Mouse (Mus musculus) ES-Bruce4 (cell line): ENCODE measurements around the gene Nsd1. TPM values are rescaled to one million over a fixed set of nuclear protein-coding genes. Genes with fewer than 3 reads are reported as not detected.

Experiments used
- H3K27ac ChIP-seq: 2 replicates; pipeline ENCODE4 v1.5.1; 2012; ENCODE audit warnings: low read length, inconsistent platforms; ENCODE audit not compliant: insufficient read depth
- H3K27me3 ChIP-seq: 2 replicates; pipeline ENCODE4 v1.6.1; 2012; ENCODE audit warnings: mild to moderate bottlenecking, low read length, inconsistent platforms; ENCODE audit not compliant: control insufficient read depth, poor library complexity, insufficient read depth, severe bottlenecking
- H3K36me3 ChIP-seq: 2 replicates; pipeline ENCODE4 v1.6.1; 2012; ENCODE audit warnings: inconsistent platforms, mild to moderate bottlenecking, low read length, moderate library complexity; ENCODE audit not compliant: control insufficient read depth, poor library complexity, insufficient read depth, severe bottlenecking
- H3K4me1 ChIP-seq: one replicate; pipeline ENCODE4 v1.8.1; 2011; ENCODE audit warnings: low read length; ENCODE audit not compliant: control insufficient read depth, insufficient read depth
- H3K4me3 ChIP-seq: 2 replicates; pipeline ENCODE4 v1.5.1; 2011; ENCODE audit warnings: low read depth, mild to moderate bottlenecking, low read length
- H3K9ac ChIP-seq: 2 replicates; pipeline ENCODE4 v1.6.1; 2012; ENCODE audit warnings: low read depth, mild to moderate bottlenecking, inconsistent platforms; ENCODE audit not compliant: poor library complexity, severe bottlenecking
- H3K9me3 ChIP-seq: replicated peaks from 2 replicates; pipeline ENCODE4 v1.6.1; 2012; ENCODE audit warnings: mild to moderate bottlenecking, low read length, inconsistent platforms; ENCODE audit not compliant: control insufficient read depth, poor library complexity, insufficient read depth, severe bottlenecking
- CTCF ChIP-seq: IDR thresholded peaks from one replicate; pipeline ENCODE4 v1.8.1; 2011; ENCODE audit warnings: low read depth, low read length
- EP300 ChIP-seq: IDR thresholded peaks from 2 replicates; pipeline ENCODE4 v1.6.1; 2011; ENCODE audit warnings: low read depth, low read length; ENCODE audit not compliant: insufficient read depth
- POLR2A ChIP-seq: IDR thresholded peaks from one replicate; pipeline ENCODE4 v1.8.1; 2011; ENCODE audit warnings: low read length; ENCODE audit not compliant: insufficient read depth
- polyA plus RNA-seq: library from polyadenylated mRNA; stranded (reverse); fragments of >200 nt; gene quantifications from 2 replicates; pipeline ENCODE4 v1.2.4, GENCODE M21; 2011; ENCODE audit warnings: low read depth; ENCODE audit not compliant: missing spikeins, insufficient read depth, insufficient read length

Gene Nsd1
- polyA plus RNA-seq, 1 experiment = 162 TPM

- Histone ChIP-seq H3K27me3 (no peaks in the 10 kb centered on the region), H3K4me1 (no peaks in the 10 kb centered on the region), H3K9me3 (no peaks in the 10 kb centered on the region), H3K9ac (no peak overlapping the region), H3K27ac (no peak overlapping the region), H3K36me3 (peaks cover 59% of the 10 kb centered on the region), H3K4me3 (no peak overlapping the region)
- no peak for TF ChIP-seq POLR2A
- TF ChIP-seq CTCF = no peak
- no peak for TF ChIP-seq EP300
Observed at GRCm38 (mm10) chr13:55230701-55231100, 21.1 kb downstream of the Nsd1 start.

- Histone ChIP-seq H3K27me3 (no peaks in the 10 kb centered on the region), H3K27ac (no peak overlapping the region), H3K9me3 (no peaks in the 10 kb centered on the region), H3K36me3 (peaks cover 73% of the 10 kb centered on the region), H3K9ac (no peak overlapping the region), H3K4me1 (peaks cover 2% of the 10 kb centered on the region), H3K4me3 (no peak overlapping the region)
- TF ChIP-seq EP300 = no peak
- no peak for TF ChIP-seq CTCF
- no peak for TF ChIP-seq POLR2A
Observed at GRCm38 (mm10) chr13:55243205-55243604, 33.6 kb downstream of the Nsd1 start.

GRCm38 (mm10) chr13:55247293-55248030 lies 37.9 kb downstream of the Nsd1 start:
- Histone ChIP-seq H3K9me3 (no peaks in the 10 kb centered on the region), H3K4me1 (peaks cover 5% of the 10 kb centered on the region), H3K27me3 (no peaks in the 10 kb centered on the region), H3K9ac (peak overlapping the region; percentile 68), H3K36me3 (peaks cover 44% of the 10 kb centered on the region), H3K27ac (peak overlapping the region; percentile 91), H3K4me3 (peak overlapping the region; percentile 60)
- peak; percentile 58; the same call in 1 of the 2 replicates for TF ChIP-seq EP300
- no peak for TF ChIP-seq CTCF
- TF ChIP-seq POLR2A = no peak

GRCm38 (mm10) chr13:55249246-55249645 lies 39.7 kb downstream of the Nsd1 start:
- TF ChIP-seq EP300 (no peak), CTCF (no peak), POLR2A (no peak)
- Histone ChIP-seq H3K9ac (peak overlapping the region; percentile 68; the same call in 1 of the 2 replicates), H3K27me3 (no peaks in the 10 kb centered on the region), H3K36me3 (peaks cover 35% of the 10 kb centered on the region), H3K4me1 (peaks cover 5% of the 10 kb centered on the region), H3K4me3 (0 out of 2 replicates have a peak overlapping the region, but pooled peaks have one; percentile 2), H3K9me3 (no peaks in the 10 kb centered on the region), H3K27ac (peak overlapping the region; percentile 37)

- peaks cover 3% of the 10 kb centered on the region for H3K4me1 ChIP-seq
- H3K4me3 ChIP-seq = no peak overlapping the region
Observed at GRCm38 (mm10) chr13:55252820-55253219, 43.2 kb downstream of the Nsd1 start.

GRCm38 (mm10) chr13:55255052-55255652 lies 45.6 kb downstream of the Nsd1 start:
- no peak for TF ChIP-seq POLR2A
- TF ChIP-seq EP300 = no peak
- no peak for TF ChIP-seq CTCF
- H3K36me3 ChIP-seq = peaks cover 17% of the 10 kb centered on the region
- H3K4me1 ChIP-seq = peaks cover 3% of the 10 kb centered on the region
- H3K9ac ChIP-seq = no peak overlapping the region
- no peaks in the 10 kb centered on the region for H3K9me3 ChIP-seq
- H3K4me3 ChIP-seq = no peak overlapping the region
- H3K27ac ChIP-seq = no peak overlapping the region
- no peaks in the 10 kb centered on the region for H3K27me3 ChIP-seq

More at GRCm38 (mm10) chr13:55252820-55253219, 43.2 kb downstream of the Nsd1 start:
- H3K27me3 ChIP-seq = no peaks in the 10 kb centered on the region
- no peak overlapping the region for H3K9ac ChIP-seq
- peaks cover 9% of the 10 kb centered on the region for H3K36me3 ChIP-seq
- no peak for TF ChIP-seq EP300
- no peak for TF ChIP-seq CTCF
- no peak for TF ChIP-seq POLR2A
- no peaks in the 10 kb centered on the region for H3K9me3 ChIP-seq
- no peak overlapping the region for H3K27ac ChIP-seq
